Mouse (Mus musculus) forebrain, embryonic 13.5 days (tissue): ENCODE measurements around the gene Dync1i2. TPM values are rescaled to one million over a fixed set of nuclear protein-coding genes. Genes with fewer than 3 reads are reported as not detected.

Experiments
- ATAC-seq: fragments of 200-750 bp; cut with Nextera tagmentation; 2 replicates; pipeline ENCODE4 v1.8.0; 2017
- H3K27ac ChIP-seq: fragments of 300-500 bp; sonication (generic); 2 replicates; pipeline ENCODE4 v1.5.1; 2015; ENCODE audit warnings: inconsistent platforms, mild to moderate bottlenecking, moderate library complexity
- H3K27me3 ChIP-seq: fragments of 300-500 bp; sonication (generic); 2 replicates; pipeline ENCODE4 v1.6.1; 2015; ENCODE audit warnings: mild to moderate bottlenecking, inconsistent platforms
- H3K36me3 ChIP-seq: fragments of 300-500 bp; sonication (generic); 2 replicates; pipeline ENCODE4 v1.6.1; 2015; ENCODE audit warnings: mild to moderate bottlenecking, inconsistent platforms; ENCODE audit not compliant: poor library complexity, severe bottlenecking
- H3K4me1 ChIP-seq: fragments of 300-500 bp; sonication (generic); 2 replicates; pipeline ENCODE4 v1.6.1; 2015; ENCODE audit warnings: inconsistent platforms
- H3K4me2 ChIP-seq: fragments of 300-500 bp; sonication (generic); 2 replicates; pipeline ENCODE4 v1.6.1; 2015; ENCODE audit warnings: inconsistent platforms, mild to moderate bottlenecking, moderate library complexity
- H3K4me3 ChIP-seq: fragments of 300-500 bp; sonication (generic); 2 replicates; pipeline ENCODE4 v1.5.1; 2015; ENCODE audit warnings: mild to moderate bottlenecking, inconsistent platforms
- H3K9ac ChIP-seq: fragments of 300-500 bp; sonication (generic); 2 replicates; pipeline ENCODE4 v1.6.1; 2015; ENCODE audit warnings: mild to moderate bottlenecking, inconsistent platforms
- H3K9me3 ChIP-seq: fragments of 300-500 bp; sonication (generic); replicated peaks from 2 replicates; pipeline ENCODE4 v1.6.1; 2016; ENCODE audit warnings: inconsistent platforms
- WGBS: fragments of 180-500 bp; shearing (Covaris S2); methylation state at CpG from one replicate; pipeline ENCODE4 v1.1.7; 2015; 5-methylcytosine and 5-hydroxymethylcytosine counted together
- polyA plus RNA-seq: library from polyadenylated mRNA; unstranded; fragments of >200 nt; fragmentation: Nextera tagmentation; extraction: Ambion mirVana; gene quantifications from 2 replicates; pipeline ENCODE4 v1.2.1, GENCODE M21; 2015

Dync1i2 gene
- polyA plus RNA-seq, 1 experiment from 2014 or later, result 182 TPM

GRCm38 (mm10) chr2:71281981-71282380 is 70.5 kb downstream of the Dync1i2 start:
- 82% methylated on average over 1 of the region's 1 CpGs for WGBS
- H3K9me3 ChIP-seq, result no peaks in the 10 kb centered on the region
- ATAC-seq, result no peak

GRCm38 (mm10) chr2:71290107-71290775 is 78.7 kb downstream of the Dync1i2 start:
- ATAC-seq, result 0 out of 2 replicates have a peak, but pooled peaks have one; percentile 19
- WGBS, result 41% methylated on average over 6 of the region's 6 CpGs
- no peaks in the 10 kb centered on the region for H3K27me3 ChIP-seq

More at GRCm38 (mm10) chr2:71281981-71282380, 70.5 kb downstream of the Dync1i2 start:
- H3K4me3 ChIP-seq, result no peak overlapping the region
- no peaks in the 10 kb centered on the region for H3K27me3 ChIP-seq
- no peak overlapping the region for H3K4me2 ChIP-seq
- no peak overlapping the region for H3K27ac ChIP-seq
- peaks cover 14% of the 10 kb centered on the region for H3K4me1 ChIP-seq
- H3K9ac ChIP-seq, result no peak overlapping the region
- H3K36me3 ChIP-seq, result peaks cover 25% of the 10 kb centered on the region

DNA sequence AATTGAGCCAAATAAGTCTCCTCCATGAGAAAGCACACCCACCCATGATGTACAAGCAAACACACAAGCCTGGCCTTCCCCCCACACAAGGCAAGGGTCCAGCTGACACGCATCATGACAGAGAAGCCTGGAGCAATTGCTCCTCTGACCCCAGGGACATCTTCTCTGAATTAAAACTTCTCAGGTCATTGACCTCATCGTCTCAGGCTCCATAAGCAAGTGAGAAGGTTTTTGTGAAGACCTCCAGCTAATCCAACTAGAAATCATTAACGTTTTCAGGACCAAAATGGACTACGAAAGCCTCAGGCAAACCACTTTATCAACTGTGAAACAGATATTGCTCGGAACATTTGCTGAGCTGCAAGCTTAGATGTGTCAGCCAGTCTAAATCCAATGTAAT is 80.1 kb downstream of the Dync1i2 start:
- Histone ChIP-seq H3K27me3 (no peaks in the 10 kb centered on the region), H3K4me2 (no peak overlapping the region), H3K9ac (no peak overlapping the region), H3K4me1 (peaks cover 34% of the 10 kb centered on the region), H3K27ac (no peak overlapping the region), H3K4me3 (no peak overlapping the region), H3K9me3 (no peaks in the 10 kb centered on the region), H3K36me3 (0 out of 2 replicates have a peak, but pooled peaks cover 6% of the 10 kb centered on the region)
- no peak for ATAC-seq
- WGBS, result 60% methylated on average over 5 of the region's 5 CpGs

More at GRCm38 (mm10) chr2:71290107-71290775, 78.7 kb downstream of the Dync1i2 start:
- no peak overlapping the region for H3K4me3 ChIP-seq
- H3K9ac ChIP-seq, result no peak overlapping the region
- no peak overlapping the region; the same call in 1 of the 2 replicates for H3K27ac ChIP-seq
- no peak overlapping the region for H3K4me2 ChIP-seq
- H3K36me3 ChIP-seq, result peaks cover 11% of the 10 kb centered on the region; the same call in 1 of the 2 replicates
- H3K9me3 ChIP-seq, result no peaks in the 10 kb centered on the region
- peaks cover 22% of the 10 kb centered on the region for H3K4me1 ChIP-seq

GRCm38 (mm10) chr2:71293983-71294382 is 82.5 kb downstream of the Dync1i2 start:
- WGBS, result 54% methylated on average over 3 of the region's 3 CpGs
- no peak overlapping the region for H3K9ac ChIP-seq
- H3K36me3 ChIP-seq, result 0 out of 2 replicates have a peak, but pooled peaks cover 2% of the 10 kb centered on the region
- H3K27me3 ChIP-seq, result no peaks in the 10 kb centered on the region
- no peaks in the 10 kb centered on the region for H3K9me3 ChIP-seq
- no peak overlapping the region for H3K4me3 ChIP-seq
- no peak overlapping the region for H3K4me2 ChIP-seq
- H3K4me1 ChIP-seq, result peaks cover 35% of the 10 kb centered on the region
- ATAC-seq, result no peak
- peak overlapping the region; percentile 40; the same call in 1 of the 2 replicates for H3K27ac ChIP-seq

- WGBS, result 14% methylated on average over 7 of the region's 7 CpGs
- 0 out of 2 replicates have a peak, but pooled peaks have one; percentile 21 for ATAC-seq
- 0 out of 2 replicates have a peak overlapping the region, but pooled peaks have one; percentile 37 for H3K9ac ChIP-seq
Measured at GRCm38 (mm10) chr2:71294489-71294888, 83.0 kb downstream of the Dync1i2 start.

GRCm38 (mm10) chr2:71295844-71296243 is 84.3 kb downstream of the Dync1i2 start:
- no peak overlapping the region for H3K4me3 ChIP-seq
- no peaks in the 10 kb centered on the region for H3K9me3 ChIP-seq
- ATAC-seq, result no peak
- peaks cover 27% of the 10 kb centered on the region for H3K4me1 ChIP-seq
- no peaks in the 10 kb centered on the region for H3K27me3 ChIP-seq
- 59% methylated on average over 12 of the region's 12 CpGs for WGBS
- H3K9ac ChIP-seq, result no peak overlapping the region
- H3K36me3 ChIP-seq, result no peaks in the 10 kb centered on the region
- H3K27ac ChIP-seq, result no peak overlapping the region
- H3K4me2 ChIP-seq, result no peak overlapping the region

More at GRCm38 (mm10) chr2:71294489-71294888, 83.0 kb downstream of the Dync1i2 start:
- Histone ChIP-seq H3K36me3 (no peaks in the 10 kb centered on the region), H3K27ac (peak overlapping the region; percentile 59), H3K4me2 (peak overlapping the region; percentile 6), H3K9me3 (no peaks in the 10 kb centered on the region), H3K27me3 (no peaks in the 10 kb centered on the region), H3K4me1 (peaks cover 35% of the 10 kb centered on the region), H3K4me3 (no peak overlapping the region)

- 70% methylated on average over 1 of the region's 1 CpGs for WGBS
- Histone ChIP-seq H3K27ac (no peak overlapping the region), H3K36me3 (no peaks in the 10 kb centered on the region), H3K4me2 (no peak overlapping the region), H3K9me3 (no peaks in the 10 kb centered on the region), H3K4me1 (peaks cover 41% of the 10 kb centered on the region), H3K27me3 (no peaks in the 10 kb centered on the region), H3K4me3 (no peak overlapping the region), H3K9ac (no peak overlapping the region)
- no peak for ATAC-seq
Measured at GRCm38 (mm10) chr2:71297501-71297900, 86.0 kb downstream of the Dync1i2 start.

GRCm38 (mm10) chr2:71298729-71299128 is 87.2 kb downstream of the Dync1i2 start:
- Histone ChIP-seq H3K9me3 (no peaks in the 10 kb centered on the region), H3K4me2 (no peak overlapping the region), H3K27me3 (no peaks in the 10 kb centered on the region), H3K4me3 (no peak overlapping the region), H3K36me3 (no peaks in the 10 kb centered on the region), H3K9ac (no peak overlapping the region), H3K4me1 (peaks cover 53% of the 10 kb centered on the region), H3K27ac (no peak overlapping the region)
- WGBS, result 93% methylated on average over 1 of the region's 1 CpGs
- ATAC-seq, result no peak

DNA sequence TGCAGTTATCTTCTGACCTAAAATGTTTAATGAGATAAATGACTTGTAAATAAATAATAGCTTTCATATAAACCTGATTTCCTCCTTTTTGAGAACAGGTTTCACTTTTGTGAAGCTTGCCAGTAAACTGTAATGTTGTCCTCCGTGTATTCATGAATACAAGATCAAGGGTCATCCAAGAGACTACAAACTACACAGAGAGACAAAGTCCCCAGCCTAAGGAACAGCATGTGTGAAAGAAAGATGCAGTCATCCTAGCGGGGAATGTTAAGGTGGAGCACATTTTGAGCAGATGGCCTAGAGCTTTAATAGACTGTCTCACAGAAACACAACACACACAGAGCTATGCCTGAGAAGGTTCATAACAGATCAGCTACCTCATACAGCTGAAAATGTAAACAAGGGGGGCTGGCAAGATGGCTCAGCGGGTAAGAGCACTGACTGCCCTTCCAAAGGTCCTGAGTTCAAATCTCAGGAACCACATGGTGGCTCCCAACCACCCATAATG is 90.7 kb downstream of the Dync1i2 start:
- Histone ChIP-seq H3K9ac (no peak overlapping the region), H3K4me2 (no peak overlapping the region), H3K4me1 (peaks cover 45% of the 10 kb centered on the region), H3K27ac (peak overlapping the region; percentile 40; the same call in 1 of the 2 replicates), H3K4me3 (no peak overlapping the region), H3K27me3 (no peaks in the 10 kb centered on the region), H3K36me3 (peaks cover 8% of the 10 kb centered on the region; the same call in 1 of the 2 replicates), H3K9me3 (no peaks in the 10 kb centered on the region)
- 52% methylated on average over 3 of the region's 3 CpGs for WGBS
- ATAC-seq, result 0 out of 2 replicates have a peak, but pooled peaks have one; percentile 36

DNA sequence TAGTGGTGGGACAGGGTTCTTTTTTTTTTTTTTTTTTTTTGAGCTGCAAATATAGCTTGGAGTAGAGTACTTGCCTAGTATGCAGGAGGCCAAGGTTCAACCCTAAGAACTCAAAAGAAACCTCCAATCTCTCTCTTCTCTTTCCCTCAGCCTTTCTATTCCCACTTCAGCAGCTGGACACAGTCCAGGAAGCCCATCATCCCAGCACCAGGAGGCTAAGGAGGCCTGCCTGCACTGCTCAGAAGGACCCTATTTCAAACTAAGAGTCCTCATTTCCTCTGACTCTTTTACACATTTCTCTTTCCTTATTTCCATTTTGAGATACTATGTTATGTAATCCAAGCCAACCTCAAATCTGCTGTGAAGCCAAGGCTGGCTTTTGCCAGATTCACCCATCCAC is 91.7 kb downstream of the Dync1i2 start:
- Histone ChIP-seq H3K9ac (no peak overlapping the region), H3K4me2 (no peak overlapping the region), H3K27me3 (no peaks in the 10 kb centered on the region), H3K36me3 (peaks cover 13% of the 10 kb centered on the region; the same call in 1 of the 2 replicates), H3K9me3 (no peaks in the 10 kb centered on the region), H3K4me1 (peaks cover 45% of the 10 kb centered on the region), H3K27ac (peak overlapping the region; percentile 32), H3K4me3 (no peak overlapping the region)
- ATAC-seq, result peak; percentile 68; the same call in 1 of the 2 replicates

DNA sequence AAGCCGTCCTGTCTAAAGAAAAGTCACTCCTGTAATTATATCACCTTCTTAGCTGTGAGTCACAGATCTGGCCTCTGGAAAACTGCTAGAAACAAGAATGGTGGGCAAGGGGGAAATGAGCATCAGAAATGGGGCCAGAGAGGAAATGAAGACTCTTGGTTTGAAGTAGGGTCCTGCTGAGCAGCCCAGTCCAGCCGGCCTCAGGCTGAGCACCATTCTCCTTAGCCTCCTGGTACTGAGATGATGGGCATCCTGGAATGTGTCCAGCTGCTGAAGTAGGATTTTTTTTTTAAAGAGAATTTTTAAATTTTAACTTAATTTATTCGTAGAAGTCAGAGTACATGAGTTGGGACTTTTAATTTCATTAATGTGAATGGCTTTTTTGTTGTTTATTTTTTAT is 93.3 kb downstream of the Dync1i2 start:
- Histone ChIP-seq H3K36me3 (peaks cover 18% of the 10 kb centered on the region; the same call in 1 of the 2 replicates), H3K4me1 (peaks cover 53% of the 10 kb centered on the region), H3K9ac (no peak overlapping the region), H3K4me3 (no peak overlapping the region), H3K4me2 (no peak overlapping the region), H3K27me3 (no peaks in the 10 kb centered on the region), H3K27ac (peak overlapping the region; percentile 49; the same call in 1 of the 2 replicates), H3K9me3 (no peaks in the 10 kb centered on the region)
- 44% methylated on average over 3 of the region's 3 CpGs for WGBS
- ATAC-seq, result peak; percentile 73; the same call in 1 of the 2 replicates

DNA sequence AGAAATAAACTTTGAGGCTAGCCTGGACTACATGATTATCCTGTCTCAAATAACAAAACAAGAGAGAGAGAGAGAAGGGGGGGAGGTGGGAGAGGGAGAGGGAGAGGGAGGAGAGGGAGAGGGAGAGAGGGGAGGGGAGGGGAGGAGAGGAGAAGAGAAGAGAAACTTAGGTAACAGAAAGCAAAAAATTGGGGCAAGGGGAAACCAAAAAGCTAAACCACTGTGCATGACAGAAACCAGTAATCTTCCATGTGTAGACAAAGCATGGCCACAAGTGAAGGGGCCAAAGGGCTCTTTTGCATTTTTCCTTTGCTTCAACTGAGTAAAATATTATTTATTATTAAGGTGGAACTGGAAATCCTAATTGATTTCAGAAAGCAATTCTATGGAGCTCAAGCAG is 94.9 kb downstream of the Dync1i2 start:
- no peaks in the 10 kb centered on the region for H3K9me3 ChIP-seq
- H3K36me3 ChIP-seq, result peaks cover 31% of the 10 kb centered on the region
- H3K4me3 ChIP-seq, result no peak overlapping the region
- no peaks in the 10 kb centered on the region for H3K27me3 ChIP-seq
- no peak overlapping the region for H3K4me2 ChIP-seq
- H3K27ac ChIP-seq, result no peak overlapping the region
- no peak overlapping the region for H3K9ac ChIP-seq
- H3K4me1 ChIP-seq, result peaks cover 49% of the 10 kb centered on the region
- ATAC-seq, result no peak
